8 mouse cellular contexts compared by ENCODE assay signal in the genomic region with DNA sequence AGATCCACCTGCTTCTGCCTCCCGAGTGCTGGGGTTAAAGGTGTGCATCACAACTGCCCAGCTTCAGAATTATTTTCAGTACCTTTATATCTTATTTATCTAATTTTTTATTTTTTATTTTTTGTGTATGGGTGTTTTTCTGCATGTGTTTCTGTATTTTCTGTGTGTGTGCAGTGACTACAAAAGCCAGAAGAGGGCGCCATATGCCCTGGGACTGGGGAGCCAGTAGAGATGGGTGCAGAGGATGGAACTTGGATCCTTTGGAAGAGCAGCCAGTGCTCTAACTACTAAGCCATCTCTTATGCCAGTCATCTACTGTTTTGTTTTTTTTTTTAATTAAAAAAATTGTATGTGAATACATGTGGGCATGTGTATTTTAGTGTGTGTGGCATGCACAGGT. TPM values are rescaled to one million over a fixed set of nuclear protein-coding genes. Genes with fewer than 3 reads are reported as not detected.
A peak's percentile ranks its signal among the peaks of the same experiment; 100 is the strongest.
DNase-seq lines count a peak whose midpoint lies in the region; ATAC-seq lines count a peak whose summit lies in the region.

No protein-coding gene starts in this region.

- WGBS in liver, embryonic 11.5 days, result 46% methylated on average over 2 of the region's 2 CpGs

- peak; percentile 68 for DNase-seq in adrenal gland, postnatal 14 days
- no peak for DNase-seq in adrenal gland, adult 18-20 months (ENCODE audit: low spot score in 2 of 2)
- peak; percentile 40 for DNase-seq in liver
- no peak for DNase-seq in liver, embryonic 11.5 days (ENCODE audit: low spot score)
- DNase-seq in c-Kit-positive CD71-negative TER-119-negative erythroid progenitor cells, embryonic 14.5 days (ENCODE audit: low read depth), result peak; percentile 31
- no peak for DNase-seq in heart, adult 11 months

- H3K4me3 ChIP-seq in liver, embryonic 11.5 days (ENCODE audit: low read depth, low read length), result no peak overlapping the region

- ATAC-seq in liver, embryonic 11.5 days (replicated peaks; ENCODE audit: low FRiP score), result no peak
- ATAC-seq in neutrophil, adult 5-6 weeks (ENCODE audit: extremely low read depth, insufficient number of reproducible peaks, low FRiP score, poor library complexity, severe bottlenecking), result 0 out of 2 replicates have a peak, but pooled peaks have one; percentile 33
- ATAC-seq in megakaryocyte-erythroid progenitor cell, adult 5-6 weeks (replicated peaks; ENCODE audit: low FRiP score, low TSS enrichment, poor library complexity, severe bottlenecking), result no peak

- H3K9ac ChIP-seq in liver, embryonic 11.5 days (ENCODE audit: low read depth, low read length), result no peak overlapping the region

- no peak overlapping the region for H3K4me2 ChIP-seq in liver, embryonic 11.5 days

- H3K36me3 ChIP-seq in liver, embryonic 11.5 days (ENCODE audit: control insufficient read depth, insufficient read depth, low read length), result no peaks in the 10 kb centered on the region; the same call in 1 of the 2 replicates

- no peaks in the 10 kb centered on the region for H3K9me3 ChIP-seq in liver, embryonic 11.5 days (ENCODE audit: control insufficient read depth, low read length)

- peaks cover 4% of the 10 kb centered on the region for H3K4me1 ChIP-seq in liver, embryonic 11.5 days (replicated peaks; ENCODE audit: control insufficient read depth, insufficient read depth, low read length)

- H3K27me3 ChIP-seq in liver, embryonic 11.5 days (replicated peaks; ENCODE audit: control insufficient read depth, insufficient read depth, low read length), result no peaks in the 10 kb centered on the region

- no peak overlapping the region for H3K27ac ChIP-seq in liver, embryonic 11.5 days (ENCODE audit: low read depth, low read length)

RNA-seq across cellular contexts. Expression of a gene that starts 46.0 kb away (rescaled TPM):
- total RNA-seq in adrenal gland, postnatal 14 days (2021), result 34.9 and 37.7 TPM in 2 replicates
- total RNA-seq in adrenal gland, adult 18-20 months (2021), result 10 to 100 TPM; 49.2 to 49.8 TPM
- polyA plus RNA-seq in liver, embryonic 11.5 days (2014; fragmentation: Nextera tagmentation; extraction: Ambion mirVana), result 7.3 and 8.3 TPM in 2 replicates
- total RNA-seq in neutrophil, adult 5-6 weeks (2017), result 16.7 and 18.7 TPM in 2 replicates
- 3.0 and 15.3 TPM in 2 replicates for total RNA-seq in megakaryocyte-erythroid progenitor cell, adult 5-6 weeks (2014; fragmentation: Nextera tagmentation)
- 2.3 and 8.0 TPM in 2 replicates for total RNA-seq in megakaryocyte-erythroid progenitor cell, adult 5-6 weeks (2017)

RNA-seq across cellular contexts. Expression of a gene that starts 57.5 kb away (rescaled TPM):
- total RNA-seq in adrenal gland, postnatal 14 days (2021), result 166 and 167 TPM in 2 replicates
- total RNA-seq in adrenal gland, adult 18-20 months (2021), result 100 to 1,000 TPM; 179 to 194 TPM
- polyA plus RNA-seq in liver, embryonic 11.5 days (2014; fragmentation: Nextera tagmentation; extraction: Ambion mirVana), result 180 and 185 TPM in 2 replicates
- 74.5 and 91.6 TPM in 2 replicates for total RNA-seq in neutrophil, adult 5-6 weeks (2017)
- total RNA-seq in megakaryocyte-erythroid progenitor cell, adult 5-6 weeks (2014; fragmentation: Nextera tagmentation), result 58.7 and 83.3 TPM in 2 replicates
- 47.0 and 47.5 TPM in 2 replicates for total RNA-seq in megakaryocyte-erythroid progenitor cell, adult 5-6 weeks (2017)

Comparison
In these comparisons a context has a peak if more than half of its experiments do, and no peak if none do; other contexts are left out.
1. DNase-seq: peak in adrenal gland, postnatal 14 days (single experiment), liver (single experiment) and c-Kit-positive CD71-negative TER-119-negative erythroid progenitor cells, embryonic 14.5 days (single experiment); none in adrenal gland, adult 18-20 months (0 of 2), liver, embryonic 11.5 days (single experiment) and heart, adult 11 months (single experiment).